Mouse (Mus musculus): Measurements from ENCODE around the gene Vcan.
"Not testable (repeated sequence)": the region's sequence is repeated elsewhere in the genome, so short reads cannot be mapped to it uniquely, and the experiment has no call there.

The Vcan gene

DNA sequence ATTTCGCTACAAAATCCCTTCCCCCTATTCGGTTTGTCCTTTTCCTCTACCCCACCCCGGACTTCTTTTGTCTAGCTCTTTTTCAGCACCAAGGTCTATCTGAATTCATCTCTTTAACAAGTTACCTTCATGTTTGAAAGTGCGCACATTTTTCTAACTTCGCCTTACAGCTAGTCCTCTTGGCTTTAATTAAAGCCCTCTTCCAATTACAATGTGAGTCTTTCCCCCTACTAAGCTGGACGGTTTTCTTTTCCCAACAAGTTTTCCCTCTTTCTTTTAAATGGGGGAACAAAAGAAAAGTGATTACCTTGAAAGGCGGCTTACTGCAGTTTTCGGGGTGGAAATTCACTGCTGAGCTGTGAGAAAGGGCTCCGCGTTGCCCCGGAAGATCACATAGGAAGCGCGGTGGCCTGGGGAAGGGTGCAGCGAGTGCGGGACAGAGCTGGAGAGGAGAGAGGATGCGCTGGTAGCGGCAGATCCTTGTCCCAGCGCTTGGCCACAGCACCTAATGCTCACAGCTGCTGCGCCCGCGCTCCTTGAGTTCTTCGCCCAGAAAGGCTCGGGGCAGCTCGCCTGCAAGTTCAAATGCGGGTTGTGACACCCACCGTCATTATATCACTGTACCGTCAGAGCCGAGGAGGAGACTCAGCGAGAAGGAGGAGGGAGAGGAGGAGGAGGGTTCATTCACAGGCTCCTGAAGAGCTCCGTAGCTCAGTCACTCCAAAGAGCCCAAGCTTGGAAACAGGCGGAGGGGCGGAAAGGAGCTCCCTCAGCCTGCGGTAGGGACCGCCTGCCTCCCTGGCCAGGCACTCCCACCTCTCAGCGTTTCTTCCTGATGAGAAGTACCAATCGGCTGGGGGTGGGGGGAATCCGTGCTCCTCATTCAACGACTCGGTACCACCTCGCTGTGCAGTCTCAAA lies at the start of gene Vcan:
Vcan (minus strand) TSS at position 744 of the 920 bp plus-strand sequence.
- no peak for DNase-seq (ENCODE audit: low read depth)

DNA sequence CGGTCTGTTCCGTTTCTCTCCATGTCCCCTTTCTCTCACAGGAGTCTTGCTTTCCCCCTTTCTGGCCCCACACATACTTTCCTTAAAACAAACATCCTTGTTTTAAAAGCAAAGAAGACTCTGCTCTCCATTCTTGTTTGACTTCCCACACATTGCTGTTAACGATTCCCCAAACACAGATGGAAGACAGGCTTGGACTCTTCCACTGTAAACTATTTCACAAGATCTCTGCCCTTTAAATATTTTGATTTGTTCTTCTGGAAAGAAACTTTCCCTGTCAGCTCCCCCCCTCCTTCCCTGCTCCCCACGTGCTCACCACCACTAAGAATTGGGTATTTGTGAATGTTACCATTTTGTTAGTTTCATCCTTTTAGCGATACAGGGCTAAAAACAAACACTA lies 49.2 kb upstream of the Vcan start:
- no peak for DNase-seq (ENCODE audit: low read depth)

DNA sequence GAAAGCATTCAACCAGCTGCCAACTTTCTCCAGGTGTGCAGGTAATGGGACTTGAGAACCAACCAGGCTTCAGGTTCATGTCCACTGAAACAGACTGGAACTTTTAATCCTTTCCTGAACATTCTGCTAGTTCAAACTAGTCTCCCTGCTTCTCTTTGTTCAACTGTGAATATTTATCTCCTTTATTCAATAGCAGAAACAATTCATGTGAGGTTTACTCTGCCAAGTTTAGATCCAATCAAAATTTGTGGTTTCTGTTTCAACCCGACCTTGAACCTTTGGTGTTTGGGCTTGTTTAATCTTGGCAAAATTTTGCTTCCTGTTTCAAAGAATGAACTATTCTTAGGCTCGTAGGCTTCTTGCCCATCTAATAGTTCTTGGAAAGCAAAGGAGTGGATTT lies 40.6 kb upstream of the Vcan start:
- no peak for DNase-seq (ENCODE audit: low read depth)

DNA sequence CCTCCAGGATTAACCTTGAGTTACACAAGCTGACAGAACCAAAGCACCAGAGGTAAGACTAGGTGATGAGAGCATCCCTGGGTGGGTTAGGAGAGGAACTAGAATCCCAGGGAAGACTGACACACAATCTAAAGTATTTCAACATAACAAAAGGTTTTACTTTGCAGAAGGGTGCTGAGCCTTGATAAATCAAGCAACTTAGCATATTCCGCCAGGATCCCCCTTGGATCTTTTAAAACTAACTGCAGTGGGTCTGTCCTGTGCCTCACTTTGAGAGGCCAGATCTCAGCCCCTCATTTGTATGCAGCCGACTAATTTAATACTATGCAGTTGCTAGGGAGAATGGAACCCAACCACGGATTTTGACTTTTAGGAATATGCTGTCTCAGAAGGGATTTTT lies 38.0 kb upstream of the Vcan start:
- no peak for DNase-seq (ENCODE audit: low read depth)

DNA sequence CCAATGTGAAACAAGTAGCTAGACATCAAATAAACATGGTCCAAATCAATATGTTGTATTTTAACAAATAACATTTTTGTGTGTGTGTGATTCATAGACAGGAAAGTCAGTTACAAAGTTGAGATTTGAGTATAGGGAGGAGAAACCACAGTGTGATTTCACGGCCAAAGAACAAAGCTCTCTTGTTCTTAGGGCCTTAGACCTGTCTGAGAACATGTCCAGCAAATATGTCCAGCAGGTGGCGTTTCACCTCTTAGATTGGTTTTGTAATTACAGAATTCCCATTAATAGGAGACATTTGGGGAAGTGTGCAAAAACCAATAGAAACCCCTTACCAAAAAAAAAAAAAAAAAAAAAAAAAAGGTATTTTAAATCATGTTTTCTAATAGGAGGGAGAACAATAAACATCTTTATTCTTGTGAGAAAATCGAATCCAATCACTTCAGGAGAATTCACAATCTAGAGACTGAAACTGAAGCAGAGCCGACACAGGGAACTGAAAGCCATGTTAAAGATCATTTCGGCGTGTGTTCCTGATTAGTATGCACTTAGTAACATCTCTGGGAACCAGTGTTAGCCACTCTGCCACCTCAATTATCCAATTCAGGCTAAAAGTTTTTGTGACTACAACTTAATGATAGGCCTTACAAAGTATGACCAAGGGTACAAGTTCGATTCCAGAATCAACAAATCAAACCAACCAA lies 37.1 kb upstream of the Vcan start:
- peak; percentile 9 for DNase-seq (ENCODE audit: low read depth)

DNA sequence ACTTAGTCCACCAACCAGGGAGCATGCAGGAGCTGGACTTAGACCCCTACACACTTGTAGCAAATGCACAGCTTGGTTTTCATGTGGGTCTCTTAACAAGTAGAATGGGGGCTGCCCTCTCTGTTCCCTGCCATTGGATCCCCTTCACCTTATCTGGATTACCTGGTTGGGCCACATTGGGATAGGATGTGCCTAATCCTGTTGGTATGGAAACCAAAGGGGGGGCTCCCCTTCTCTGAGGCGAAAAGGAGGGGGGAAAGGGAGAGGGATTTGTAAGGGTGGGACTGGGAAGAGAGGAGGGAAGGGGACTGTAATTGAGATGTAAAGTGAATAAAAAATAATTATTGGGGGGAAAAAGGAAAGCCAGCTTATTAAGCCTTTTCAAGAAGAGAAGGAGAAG lies 35.5 kb upstream of the Vcan start:
- no peak for DNase-seq (ENCODE audit: low read depth)

DNA sequence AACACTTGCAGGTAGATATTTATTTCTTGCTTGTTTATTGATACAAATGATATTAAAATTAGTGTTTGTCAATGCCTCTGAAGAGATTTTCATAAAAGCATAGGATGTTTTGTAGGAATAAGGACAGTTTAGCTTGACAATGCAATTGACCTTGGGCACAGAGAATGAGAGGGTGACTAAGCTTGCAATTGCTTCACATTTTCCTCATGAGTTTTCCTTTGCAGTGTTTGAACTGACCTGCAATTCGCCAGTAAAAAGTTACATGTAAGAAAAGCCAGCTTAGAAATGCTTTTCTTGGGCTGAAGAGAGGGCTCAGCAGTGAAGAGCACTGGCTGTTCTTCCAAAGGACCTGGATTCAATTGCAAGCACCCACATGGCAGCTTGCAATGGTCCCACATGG lies 34.8 kb upstream of the Vcan start:
- DNase-seq (ENCODE audit: low read depth) = no peak

DNA sequence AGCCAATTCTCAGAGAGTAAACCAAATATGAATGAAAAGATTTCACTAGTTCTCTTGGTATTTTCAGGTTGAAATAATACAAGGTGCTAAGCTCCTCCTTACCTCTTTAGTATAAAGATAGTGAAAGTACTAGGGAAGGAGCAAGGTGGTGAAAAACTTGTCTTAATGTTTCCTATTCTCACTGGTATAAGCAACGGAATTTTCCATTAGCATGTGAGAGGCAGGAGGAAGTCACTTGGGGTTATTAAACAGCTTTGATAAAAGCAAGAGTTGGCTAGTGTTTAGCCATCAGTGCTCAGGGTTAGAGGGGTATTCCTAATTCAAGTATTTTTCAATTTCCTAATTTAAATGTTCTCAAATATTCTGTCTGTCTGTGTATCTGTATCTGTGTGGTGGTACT lies 24.2 kb upstream of the Vcan start:
- no peak for DNase-seq (ENCODE audit: low read depth)

DNA sequence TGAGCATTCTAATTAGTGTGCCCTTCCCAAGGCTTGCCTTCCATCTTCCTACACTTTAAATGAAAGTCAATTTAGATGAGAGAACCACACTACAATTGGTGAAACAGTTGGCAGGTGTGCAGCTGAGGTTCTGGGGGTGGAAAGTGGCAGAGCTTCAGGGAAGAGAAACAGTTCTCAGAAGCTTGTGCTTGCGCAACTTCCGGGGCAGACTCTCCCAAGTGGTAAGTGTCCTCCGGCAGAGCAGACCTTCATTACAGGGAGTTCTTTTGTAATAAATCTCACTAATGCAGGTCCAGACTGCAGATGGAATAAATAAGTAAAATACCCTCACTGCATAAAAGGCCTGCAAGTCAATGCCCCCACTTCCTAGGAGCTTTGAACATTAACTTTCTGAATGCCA lies 23.7 kb upstream of the Vcan start:
- no peak for DNase-seq (ENCODE audit: low read depth)

DNA sequence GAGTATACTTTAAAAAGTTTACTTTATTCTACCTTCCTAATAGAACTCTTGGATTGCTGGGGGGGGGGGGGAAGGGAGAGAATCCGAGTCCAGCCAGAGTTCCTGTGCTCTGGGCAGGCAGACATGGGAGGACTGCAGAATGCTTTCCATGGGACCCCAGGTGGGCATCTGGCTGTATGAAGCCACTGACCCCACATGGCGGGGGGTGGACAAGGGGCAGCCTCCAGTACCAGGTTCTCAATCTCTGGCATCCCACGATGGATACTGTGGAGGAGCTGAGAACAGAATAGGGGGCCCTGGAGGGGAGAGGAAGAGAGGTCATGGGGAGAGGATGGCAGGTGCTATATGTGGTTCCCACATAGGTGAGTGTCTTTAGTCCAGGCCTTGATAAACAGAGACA lies 20.0 kb upstream of the Vcan start:
- DNase-seq (ENCODE audit: low read depth) = no peak

DNA sequence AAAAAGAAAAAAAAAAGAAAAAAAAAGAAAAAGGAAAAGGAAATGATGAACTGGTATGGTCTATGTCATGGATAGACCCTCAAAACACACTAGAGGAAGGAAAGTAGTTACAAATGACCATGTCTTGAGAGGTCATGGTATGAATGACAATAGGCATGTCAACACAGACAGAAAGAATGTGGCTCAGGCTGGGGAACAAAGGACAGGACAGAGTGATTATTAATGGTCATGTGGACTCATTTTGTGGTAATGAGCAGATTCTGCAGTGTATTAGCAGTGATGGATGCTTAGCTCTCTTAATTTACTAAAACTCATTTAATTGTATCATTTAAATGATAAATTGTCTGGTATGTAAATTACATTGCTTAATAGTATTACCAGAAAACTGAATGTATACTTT lies 14.0 kb upstream of the Vcan start:
- no peak for DNase-seq (ENCODE audit: low read depth)

DNA sequence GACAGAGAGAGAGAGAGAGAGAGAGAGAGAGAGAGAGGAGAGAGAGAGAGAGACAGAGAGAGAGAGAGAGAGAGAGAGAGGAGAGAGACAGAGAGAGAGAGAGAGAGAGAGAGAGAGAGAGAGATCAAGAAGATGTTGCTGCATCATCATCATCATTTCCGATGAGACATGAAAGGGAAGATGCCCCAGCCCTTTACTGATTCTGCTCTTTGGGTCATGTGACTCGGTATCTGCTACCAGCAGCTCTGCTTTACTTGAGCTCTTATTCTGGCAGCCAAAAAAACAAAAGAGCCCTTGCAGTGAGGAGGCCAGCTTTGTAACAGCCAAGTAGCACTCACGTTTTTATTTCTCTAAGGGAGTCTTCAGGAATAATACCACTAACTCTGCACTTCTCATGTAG lies 8.3 kb upstream of the Vcan start:
- DNase-seq (ENCODE audit: low read depth) = not testable (repeated sequence)

DNA sequence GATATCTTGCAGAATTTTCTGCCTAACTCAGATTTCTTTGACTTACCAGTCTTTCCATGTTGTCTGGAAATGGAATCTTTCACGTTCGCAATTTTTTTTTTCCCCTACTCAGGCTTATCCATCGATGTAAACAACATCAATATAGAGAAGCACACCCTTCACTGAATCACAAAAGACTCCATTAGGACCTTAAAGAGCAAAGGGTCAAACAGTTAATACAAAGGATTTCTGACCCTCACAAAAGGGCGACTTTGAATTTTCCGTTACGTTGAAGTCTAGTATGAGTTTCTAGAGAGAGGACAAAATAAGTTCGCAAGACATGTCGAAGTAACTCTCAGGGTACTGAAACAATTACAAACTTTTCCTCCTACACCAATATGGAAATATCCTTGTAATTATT lies 892 bp upstream of the Vcan start:
- DNase-seq (ENCODE audit: low read depth) = no peak

DNA sequence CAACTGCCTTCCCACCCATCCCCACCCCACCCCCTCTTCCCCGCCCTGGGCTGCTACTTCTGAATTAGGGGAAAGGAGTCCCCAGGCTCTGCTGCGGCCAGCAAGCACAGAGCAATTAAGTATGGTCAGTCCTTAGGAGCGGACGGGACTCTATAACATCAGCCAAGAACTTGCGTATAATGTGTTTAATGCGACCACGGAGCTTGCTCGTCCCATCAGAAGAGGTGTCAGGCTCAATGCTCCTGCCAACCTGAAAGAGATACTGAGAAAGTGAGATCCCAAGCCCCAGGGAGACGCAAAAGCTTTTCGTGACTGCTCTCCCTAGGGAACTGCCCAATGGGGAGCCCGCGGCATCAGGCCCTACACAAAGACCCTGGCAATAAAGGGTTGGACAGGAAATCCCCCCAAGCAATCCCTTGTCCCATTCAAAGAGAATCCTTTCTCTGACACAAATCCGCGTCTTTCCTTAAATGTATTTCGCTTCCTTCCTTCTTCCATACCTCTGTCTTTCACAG lies 434 bp upstream of the Vcan start:
- DNase-seq (ENCODE audit: low read depth) = no peak

DNA sequence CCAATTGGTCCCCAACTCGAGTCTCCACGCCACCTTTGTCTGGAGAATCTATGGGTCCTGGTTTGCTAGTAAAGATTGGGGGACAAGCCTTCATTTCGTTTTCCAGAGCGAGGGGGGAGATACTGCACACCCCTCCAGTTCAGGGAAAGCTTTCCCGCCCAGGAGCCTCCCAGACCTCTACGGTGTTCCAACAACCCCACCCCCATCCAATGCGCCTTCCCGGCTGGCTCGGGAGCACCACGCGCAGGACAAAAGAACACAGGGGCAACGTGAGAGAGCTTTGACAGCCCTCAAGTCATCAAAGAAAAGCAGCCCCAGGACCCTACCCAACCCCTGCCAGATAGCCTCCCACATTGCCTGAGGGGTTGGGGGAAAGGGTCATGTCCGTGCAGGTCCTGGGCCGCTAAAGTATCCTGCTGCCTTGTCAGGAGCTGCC lies 1.2 kb downstream of the Vcan start:
- no peak for DNase-seq (ENCODE audit: low read depth)

DNA sequence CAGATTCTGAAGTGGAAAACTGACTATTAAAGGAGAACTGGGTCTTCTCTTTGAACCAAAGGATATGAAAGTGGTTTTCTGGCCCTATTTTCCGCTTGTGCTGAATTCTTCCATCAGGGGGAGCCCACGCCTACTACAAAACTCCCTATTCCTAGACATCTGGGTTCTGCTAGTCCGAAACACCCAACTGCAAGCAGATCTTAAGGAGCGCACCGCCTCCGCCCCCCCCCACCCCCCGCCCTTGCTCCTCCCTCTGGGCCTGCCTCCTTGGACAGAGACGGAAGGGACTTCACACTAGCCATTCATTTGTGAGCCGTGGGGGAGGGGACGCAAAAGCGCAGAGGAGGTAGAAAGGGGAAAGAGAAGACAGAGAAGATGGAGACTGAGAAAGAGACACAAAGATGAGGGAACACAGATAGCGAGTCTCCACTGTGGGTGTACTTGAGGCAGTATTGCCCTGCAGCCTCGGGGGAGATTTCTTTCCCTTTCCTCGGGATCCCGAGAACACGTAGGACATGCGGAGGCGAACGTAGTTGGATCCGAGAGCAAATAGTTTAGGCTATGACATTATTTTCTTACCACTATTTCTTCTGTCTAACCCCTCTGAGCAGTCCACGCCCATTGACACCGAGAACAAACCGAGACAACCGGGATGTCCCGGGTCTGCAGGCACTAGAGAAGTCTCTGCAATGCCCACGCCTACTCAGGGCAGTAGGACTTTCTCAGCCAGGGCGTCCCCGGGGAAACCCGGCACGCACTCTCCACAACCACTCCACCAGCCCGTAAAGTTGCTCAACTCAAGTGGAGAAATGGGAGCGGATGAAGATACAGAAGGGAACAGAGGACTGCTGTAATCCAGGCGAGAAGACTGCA lies 1.8 kb downstream of the Vcan start:
- peak; percentile 52 for DNase-seq (ENCODE audit: low read depth)

DNA sequence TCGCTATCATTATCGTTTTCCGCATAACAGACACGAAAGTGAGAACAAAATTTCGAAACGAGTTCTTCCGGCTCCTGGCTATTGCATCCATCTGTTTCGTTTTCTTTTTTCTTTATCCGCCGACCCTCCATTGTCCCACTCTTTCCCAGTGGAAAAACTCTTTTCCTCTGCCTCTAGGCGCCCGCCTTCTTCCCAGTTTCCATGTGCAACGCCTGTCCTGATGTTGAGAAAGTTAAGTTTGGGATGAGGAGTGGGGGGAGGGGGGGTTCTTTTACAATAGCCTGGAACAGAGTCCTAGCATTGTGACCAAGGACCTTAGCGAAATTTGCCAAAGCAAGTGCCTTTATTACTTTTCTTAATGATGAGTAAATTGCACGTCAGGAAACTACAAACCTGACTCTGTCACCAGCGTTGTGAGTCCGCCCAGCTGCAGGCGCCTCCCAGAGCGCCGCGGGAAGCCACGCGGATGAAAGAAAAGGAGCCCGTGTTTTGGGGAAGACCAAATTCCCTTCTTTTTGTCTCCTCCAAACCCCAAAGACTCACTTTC lies 2.5 kb downstream of the Vcan start:
- DNase-seq (ENCODE audit: low read depth) = no peak

DNA sequence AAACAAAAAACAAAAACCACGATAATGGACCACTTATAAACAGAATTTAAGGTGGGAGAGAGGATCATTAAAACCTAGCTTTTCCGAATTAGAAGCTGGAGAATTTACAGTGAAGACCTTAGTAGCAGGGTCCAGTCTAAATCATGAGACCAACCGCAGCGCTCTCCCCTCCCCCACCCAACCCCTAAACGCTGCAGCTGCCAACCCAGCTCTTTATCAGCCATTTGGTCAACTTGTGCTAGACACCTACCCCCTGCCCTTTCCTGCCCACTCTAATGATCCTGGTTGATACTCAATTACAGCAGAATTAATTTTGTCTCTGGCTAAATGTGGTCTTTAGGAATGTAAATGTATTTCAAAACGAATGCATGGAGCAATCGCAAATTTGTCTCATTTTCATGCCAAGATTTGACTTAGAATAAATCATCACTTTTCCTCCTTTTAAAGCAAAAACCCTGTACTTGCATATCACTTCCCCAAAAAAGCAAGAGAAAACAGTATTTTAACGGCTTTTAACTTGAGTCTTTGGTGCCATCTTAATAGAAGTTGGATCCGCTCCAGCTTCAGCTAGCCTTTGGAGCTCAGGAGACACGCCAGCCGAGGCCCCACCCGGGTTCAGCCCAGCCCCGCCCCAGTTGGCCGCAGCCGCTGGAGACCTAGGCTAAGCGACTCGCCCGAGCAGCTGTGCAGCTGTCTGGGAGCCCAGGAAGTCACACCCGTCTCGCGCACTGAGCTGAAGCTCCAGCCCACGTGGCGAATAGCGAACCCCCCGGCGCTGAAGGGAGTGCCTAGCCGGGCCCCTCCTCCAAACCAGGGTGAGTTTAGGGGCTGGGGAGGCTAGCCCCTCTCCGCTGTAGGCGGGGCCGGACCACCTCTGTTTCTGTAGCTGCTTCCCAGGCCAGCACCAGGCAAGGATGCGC lies 3.3 kb downstream of the Vcan start:
- no peak for DNase-seq (ENCODE audit: low read depth)

DNA sequence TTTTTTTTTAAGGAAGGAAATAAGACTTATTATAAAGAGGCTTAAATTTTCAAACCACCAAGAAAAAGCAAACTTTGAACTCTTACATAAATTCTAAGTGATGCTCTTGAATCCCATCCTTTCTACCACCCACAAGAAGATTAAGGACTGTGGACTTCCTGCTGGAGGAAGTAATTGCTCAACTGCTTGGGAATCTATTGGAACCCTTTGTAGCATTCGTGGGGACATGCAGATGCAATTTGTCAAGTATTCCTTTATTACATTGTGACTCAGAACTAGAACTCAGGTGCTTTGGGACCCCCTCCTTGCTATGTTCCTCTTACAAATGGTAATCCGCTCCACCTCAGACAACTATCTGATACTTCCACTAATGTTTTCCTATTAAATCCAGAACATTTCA lies 4.0 kb downstream of the Vcan start:
- no peak for DNase-seq (ENCODE audit: low read depth)

DNA sequence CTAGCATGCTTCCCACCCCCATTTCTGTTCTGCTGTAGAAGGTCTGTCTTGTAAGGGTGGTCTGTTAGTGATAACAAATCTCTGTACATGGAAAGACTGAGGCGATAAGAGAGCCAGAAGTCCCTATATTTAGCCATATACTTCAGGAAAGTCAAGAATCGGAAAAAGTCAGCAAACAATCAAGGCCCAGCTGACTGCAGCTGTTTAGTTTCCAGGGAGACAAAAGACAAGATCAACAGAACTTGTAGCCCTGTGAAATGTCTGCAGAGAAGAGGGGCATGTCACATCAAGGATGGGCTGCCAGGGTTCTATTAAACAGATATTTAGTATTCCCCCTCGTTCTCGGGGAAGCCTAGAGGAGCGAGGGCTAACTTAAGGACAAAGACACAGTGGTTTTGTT lies 7.2 kb downstream of the Vcan start:
- DNase-seq (ENCODE audit: low read depth) = no peak

DNA sequence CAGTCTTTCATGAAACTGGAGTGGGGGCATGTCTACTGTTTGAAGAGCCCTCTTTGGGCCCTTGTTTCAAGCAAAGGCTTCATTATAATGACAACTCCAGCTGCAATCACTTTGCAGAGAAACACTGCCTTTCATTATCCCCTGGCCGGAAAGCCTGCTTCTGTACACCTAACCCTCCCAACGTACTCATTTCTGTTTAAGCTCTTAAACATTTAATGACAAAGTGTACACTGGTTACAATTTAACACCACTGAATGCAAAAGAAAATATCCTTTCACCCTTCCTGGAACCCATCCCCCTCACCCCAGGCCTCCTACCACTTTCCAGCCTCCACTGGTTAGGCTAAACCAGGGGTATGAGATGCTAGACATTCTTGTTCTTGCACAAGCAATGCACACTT lies 15.8 kb downstream of the Vcan start:
- DNase-seq (ENCODE audit: low read depth) = no peak
